Mouse (Mus musculus) left cerebral cortex, adult 9 months (tissue): ENCODE results near the gene Snx15.

ENCODE experiments used
- DNase-seq, 2 experiments: peaks; one replicate each; pipeline ENCODE4 v3.0.0; 2022; ENCODE audit warnings: low spot score in 2 of 2

Gene Snx15

GRCm38 (mm10) chr19:6071261-6071660, 56.8 kb downstream of the Snx15 start:
- no peak for DNase-seq

DNA sequence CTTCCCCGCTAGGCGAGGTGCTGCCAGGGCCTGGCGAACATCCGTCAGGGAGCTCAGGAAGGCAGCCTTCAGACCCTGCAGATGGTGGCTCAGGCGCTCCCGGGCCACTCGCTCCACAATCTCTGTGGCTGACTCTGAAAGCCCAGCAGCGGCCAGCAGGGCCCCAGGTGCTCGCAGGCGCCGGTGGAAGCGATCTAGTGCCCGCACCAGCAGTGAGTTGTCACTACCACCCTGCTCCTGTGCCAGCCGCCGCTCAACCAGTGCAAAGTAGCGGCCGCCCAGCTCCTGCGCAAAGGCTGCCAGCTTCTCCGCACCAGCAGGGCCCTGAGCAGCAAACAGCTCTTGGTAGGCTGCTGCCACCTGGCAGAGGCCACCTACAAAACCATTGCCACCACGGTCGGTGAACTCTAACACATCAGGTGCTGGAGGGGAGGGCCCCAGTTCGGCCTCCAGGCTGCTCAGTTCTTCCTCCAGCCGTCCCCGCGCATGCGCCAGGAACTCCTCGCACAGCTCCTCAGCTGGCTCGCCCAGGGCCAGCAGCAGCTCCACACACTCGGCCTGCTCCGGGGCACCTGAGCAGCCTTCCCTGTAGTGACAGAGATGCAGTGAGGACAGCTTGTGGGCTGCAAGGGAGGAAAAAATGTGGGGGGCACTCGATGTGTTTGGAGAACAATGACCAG, 57.4 kb downstream of the Snx15 start:
- DNase-seq, result no peak

DNA sequence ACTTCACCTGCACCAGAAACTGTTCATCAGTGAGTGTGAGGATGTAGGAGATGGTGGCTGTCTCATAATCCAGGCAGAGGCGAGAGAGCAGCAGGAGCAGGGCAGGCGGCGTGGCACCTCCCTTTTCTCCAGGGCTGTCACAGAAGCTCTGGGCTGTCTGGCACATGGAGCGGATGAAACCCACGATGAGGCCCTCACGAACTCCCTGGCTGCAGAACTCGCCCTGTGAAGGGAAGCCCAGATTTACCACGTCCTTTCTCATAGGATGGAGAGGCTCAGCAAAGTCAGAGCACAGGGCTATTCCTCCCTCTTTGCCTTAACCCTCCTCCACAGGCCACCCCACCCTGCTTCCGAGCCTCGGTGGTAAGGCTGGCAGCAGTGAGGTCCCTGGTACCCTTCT, 58.3 kb downstream of the Snx15 start:
- DNase-seq, result no peak
